Mouse (Mus musculus) thymus, adult 2 months (tissue): ENCODE measurements at regions not wholly inside any gene's neighbourhood (a gene's known extent, or its start where the extent isn't known, plus 50 kb on each side); places are given as distances from the start of the nearest gene placed in this dataset.

Experiments used
- CTCF ChIP-seq: fragments of 200-500 bp; IDR thresholded peaks from 2 replicates; pipeline ENCODE4 v1.5.1; 2012; ENCODE audit warnings: mild to moderate bottlenecking, control low read depth, low read length, moderate library complexity, borderline replicate concordance; ENCODE audit not compliant: control insufficient read depth, poor library complexity, insufficient read depth; ENCODE audit errors: extremely low read depth
- POLR2A ChIP-seq: fragments of 200-500 bp; IDR thresholded peaks from 2 replicates; pipeline ENCODE4 v1.6.1; 2012; ENCODE audit warnings: mild to moderate bottlenecking, low read length, control low read depth, moderate library complexity; ENCODE audit not compliant: control insufficient read depth, poor library complexity, insufficient read depth; ENCODE audit errors: extremely low read depth

- TF ChIP-seq POLR2A, result no peak
- no peak for TF ChIP-seq CTCF
These were observed 85.3 kb upstream of the Ctnnb1 start for GRCm38 (mm10) chr9:120843753-120844152.
